Mouse (Mus musculus) liver, adult 10 weeks (tissue): Measurements from ENCODE around the gene Rad51. TPM values are rescaled to one million over a fixed set of nuclear protein-coding genes. Genes with fewer than 3 reads are reported as not detected.

Experiments used
- polyA plus RNA-seq: library from polyadenylated mRNA; stranded (reverse); fragments of 350-450 nt; fragmentation: Illumina TruSeq; extraction: RNeasy Lipid Tissue Mini Kit (QIAGEN cat#74804); gene quantifications from one replicate; pipeline ENCODE4 v1.2.3, GENCODE M21; 2014; ENCODE audit warnings: low read depth, low replicate concordance

The Rad51 gene
- 0.32 TPM for polyA plus RNA-seq

GRCm38 (mm10) chr2:119112438-119113112 lies at the start of gene Rad51:
TSS of gene Rad51 (plus strand) at chr2:119112793.

GRCm38 (mm10) chr2:119156681-119157572 lies 44.3 kb downstream of the Rad51 start, which contains the start of gene Rmdn3:
TSS of gene Rmdn3 (minus strand) at chr2:119157034.

GRCm38 (mm10) chr2:119166901-119167865 lies 54.6 kb downstream of the Rad51 start, which contains the start of gene Gchfr:
TSS of gene Gchfr (plus strand) at chr2:119167773.

GRCm38 (mm10) chr2:119173991-119174651 lies 61.5 kb downstream of the Rad51 start, which contains the start of gene Gm14137:
TSS of gene Gm14137 (plus strand) at chr2:119174509.

Other genes starting within 250 kb of the Rad51 start
- gene Bahd1, start 212.4 kb upstream of the Rad51 start, polyA plus RNA-seq, result 1.6 TPM
- gene Chst14, start 186.3 kb upstream of the Rad51 start, polyA plus RNA-seq, result 0.26 TPM
- 4.5 TPM for gene Ccdc32, start 83.4 kb upstream of the Rad51 start, polyA plus RNA-seq
- 1.0 TPM for gene Rpusd2, start 78.0 kb upstream of the Rad51 start, polyA plus RNA-seq
- 0.08 TPM for gene Knl1, start 65.7 kb upstream of the Rad51 start, polyA plus RNA-seq
- 39.8 TPM for gene Rmdn3, start 44.2 kb downstream of the Rad51 start, polyA plus RNA-seq
- 9.4 TPM for gene Gchfr, start 55.0 kb downstream of the Rad51 start, polyA plus RNA-seq
- not detected for gene Gm14137, start 61.7 kb downstream of the Rad51 start, polyA plus RNA-seq
- gene Zfyve19, start 95.8 kb downstream of the Rad51 start, polyA plus RNA-seq, result 3.6 TPM
- gene Dnajc17, start 96.0 kb downstream of the Rad51 start, polyA plus RNA-seq, result 1.9 TPM
- not detected for gene Ppp1r14d, start 117.1 kb downstream of the Rad51 start, polyA plus RNA-seq
- 0.26 TPM for gene Spint1, start 124.6 kb downstream of the Rad51 start, polyA plus RNA-seq
- not detected for gene Rhov, start 158.5 kb downstream of the Rad51 start, polyA plus RNA-seq
- gene Vps18, start 175.9 kb downstream of the Rad51 start, polyA plus RNA-seq, result 0.08 TPM
- gene Dll4, start 213.0 kb downstream of the Rad51 start, polyA plus RNA-seq, result 0.19 TPM
- 0.72 TPM for gene Chac1, start 238.4 kb downstream of the Rad51 start, polyA plus RNA-seq